Mouse (Mus musculus): Measurements from ENCODE around the gene Morf4l1.

The Morf4l1 gene

GRCm38 (mm10) chr9:90114567-90115307 lies at the start of gene Morf4l1:
TSS of gene Morf4l1 (minus strand) at chr9:90114774.
- peak; percentile 96 for DNase-seq (ENCODE audit: low read depth, low spot score)

- DNase-seq (ENCODE audit: low read depth, low spot score), result no peak
Observed at GRCm38 (mm10) chr9:90163749-90164095, 49.1 kb upstream of the Morf4l1 start.

- peak; percentile 79 for DNase-seq (ENCODE audit: low read depth, low spot score)
Observed at GRCm38 (mm10) chr9:90162926-90163748, 48.6 kb upstream of the Morf4l1 start, which contains the start of gene Adamts7. TSS of gene Adamts7 (plus strand) at chr9:90163069.

- DNase-seq (ENCODE audit: low read depth, low spot score), result peak; percentile 60
Observed at GRCm38 (mm10) chr9:90162243-90162925, 47.8 kb upstream of the Morf4l1 start.

GRCm38 (mm10) chr9:90146869-90147268 lies 32.3 kb upstream of the Morf4l1 start:
- no peak for DNase-seq (ENCODE audit: low read depth, low spot score)

GRCm38 (mm10) chr9:90145788-90146187 lies 31.2 kb upstream of the Morf4l1 start:
- no peak for DNase-seq (ENCODE audit: low read depth, low spot score)

- DNase-seq (ENCODE audit: low read depth, low spot score), result no peak
Observed at GRCm38 (mm10) chr9:90136678-90136965, 22.0 kb upstream of the Morf4l1 start.

- DNase-seq (ENCODE audit: low read depth, low spot score), result no peak
Observed at GRCm38 (mm10) chr9:90135963-90136677, 21.5 kb upstream of the Morf4l1 start.

- no peak for DNase-seq (ENCODE audit: low read depth, low spot score)
Observed at GRCm38 (mm10) chr9:90135466-90135865, 20.9 kb upstream of the Morf4l1 start.

- peak; percentile 73 for DNase-seq (ENCODE audit: low read depth, low spot score)
Observed at GRCm38 (mm10) chr9:90133562-90134355, 19.2 kb upstream of the Morf4l1 start.

GRCm38 (mm10) chr9:90128636-90129201 lies 14.1 kb upstream of the Morf4l1 start:
- DNase-seq (ENCODE audit: low read depth, low spot score), result no peak

GRCm38 (mm10) chr9:90127146-90127545 lies 12.6 kb upstream of the Morf4l1 start:
- DNase-seq (ENCODE audit: low read depth, low spot score), result no peak

GRCm38 (mm10) chr9:90126260-90127010 lies 11.9 kb upstream of the Morf4l1 start:
- DNase-seq (ENCODE audit: low read depth, low spot score), result peak; percentile 95

GRCm38 (mm10) chr9:90125416-90126099 lies 11.0 kb upstream of the Morf4l1 start:
- no peak for DNase-seq (ENCODE audit: low read depth, low spot score)

- no peak for DNase-seq (ENCODE audit: low read depth, low spot score)
Observed at GRCm38 (mm10) chr9:90124873-90125245, 10.3 kb upstream of the Morf4l1 start.

- no peak for DNase-seq (ENCODE audit: low read depth, low spot score)
Observed at GRCm38 (mm10) chr9:90124156-90124872, 9.7 kb upstream of the Morf4l1 start.

GRCm38 (mm10) chr9:90122246-90122740 lies 7.7 kb upstream of the Morf4l1 start:
- no peak for DNase-seq (ENCODE audit: low read depth, low spot score)

GRCm38 (mm10) chr9:90117234-90117633 lies 2.7 kb upstream of the Morf4l1 start:
- DNase-seq (ENCODE audit: low read depth, low spot score), result no peak

- DNase-seq (ENCODE audit: low read depth, low spot score), result no peak
Observed at GRCm38 (mm10) chr9:90115308-90115700, 730 bp upstream of the Morf4l1 start.
